Mouse (Mus musculus) kidney, postnatal 0 days (tissue): ENCODE measurements around the gene Keap1. TPM values are rescaled to one million over a fixed set of nuclear protein-coding genes. Genes with fewer than 3 reads are reported as not detected.
"Not testable (repeated sequence)": the region's sequence is repeated elsewhere in the genome, so short reads cannot be mapped to it uniquely, and the experiment has no call there.

ENCODE experiments used
- ATAC-seq: fragments of 200-750 bp; cut with Nextera tagmentation; replicated peaks from 2 replicates; pipeline ENCODE4 v1.8.0; 2017; ENCODE audit warnings: low read depth, moderate number of reproducible peaks, moderate TSS enrichment, moderate library complexity; ENCODE audit not compliant: low FRiP score
- DNase-seq: peaks from one replicate; pipeline ENCODE4 v3.0.0-alpha.2; 2016; ENCODE audit warnings: low spot score
- H3K27ac ChIP-seq: fragments of 300-500 bp; sonication (generic); 2 replicates; pipeline ENCODE4 v1.5.1; 2014; ENCODE audit warnings: mild to moderate bottlenecking
- H3K27me3 ChIP-seq: fragments of 300-500 bp; sonication (generic); 2 replicates; pipeline ENCODE4 v1.6.1; 2014; ENCODE audit warnings: low read length, mixed read lengths; ENCODE audit not compliant: insufficient read depth
- H3K36me3 ChIP-seq: fragments of 300-500 bp; sonication (generic); 2 replicates; pipeline ENCODE4 v1.6.1; 2014; ENCODE audit warnings: low read length, mixed read lengths; ENCODE audit not compliant: insufficient read depth
- H3K4me1 ChIP-seq: fragments of 300-500 bp; sonication (generic); replicated peaks from 2 replicates; pipeline ENCODE4 v1.6.1; 2014; ENCODE audit warnings: antibody characterized with exemption, low read length, mixed read lengths; ENCODE audit not compliant: insufficient read depth
- H3K4me2 ChIP-seq: fragments of 300-500 bp; sonication (generic); 2 replicates; pipeline ENCODE4 v1.6.1; 2014; ENCODE audit warnings: mild to moderate bottlenecking, low read length, moderate library complexity, mixed read lengths
- H3K4me3 ChIP-seq: fragments of 300-500 bp; sonication (generic); replicated peaks from 2 replicates; pipeline ENCODE4 v1.5.1; 2014; ENCODE audit warnings: low read depth, low read length
- H3K9ac ChIP-seq: fragments of 300-500 bp; sonication (generic); 2 replicates; pipeline ENCODE4 v1.6.1; 2014; ENCODE audit warnings: low read depth, low read length
- H3K9me3 ChIP-seq: fragments of 300-500 bp; sonication (generic); replicated peaks from 2 replicates; pipeline ENCODE4 v1.6.1; 2016; ENCODE audit warnings: low read length, inconsistent platforms, mixed read lengths
- CTCF ChIP-seq: IDR thresholded peaks from 2 replicates; pipeline ENCODE4 v1.5.1; 2016; ENCODE audit warnings: antibody characterized with exemption, low read depth, mild to moderate bottlenecking, moderate library complexity
- WGBS: fragments of 180-500 bp; shearing (Covaris S2); extraction: QIAGEN DNeasy Blood & Tissue Kit; methylation state at CpG from one replicate; pipeline ENCODE4 v1.1.7; 2014; 5-methylcytosine and 5-hydroxymethylcytosine counted together
- polyA plus RNA-seq: library from polyadenylated mRNA; unstranded; fragments of >200 nt; fragmentation: Nextera tagmentation; extraction: Ambion mirVana; gene quantifications from 2 replicates; pipeline ENCODE4 v1.2.1, GENCODE M21; 2015

Keap1 gene
- polyA plus RNA-seq, 1 experiment from 2014 or later: 49.3 TPM

- H3K4me1 ChIP-seq, H3K9ac ChIP-seq, DNase-seq, ATAC-seq, H3K4me2 ChIP-seq, H3K27me3 ChIP-seq, H3K27ac ChIP-seq, H3K9me3 ChIP-seq, H3K4me3 ChIP-seq, H3K36me3 ChIP-seq: not testable (repeated sequence)
- TF ChIP-seq CTCF: peak; percentile 25; the same call in 1 of the 2 replicates
- WGBS: 41% methylated on average over 7 of the region's 7 CpGs
Observed at GRCm38 (mm10) chr9:21195736-21196505, 43.2 kb downstream of the Keap1 start.

- no peak overlapping the region for H3K4me2 ChIP-seq
- no peak for ATAC-seq
- 0 out of 2 replicates have a peak, but pooled peaks cover 9% of the 10 kb centered on the region for H3K4me1 ChIP-seq
- no peaks in the 10 kb centered on the region for H3K9me3 ChIP-seq
- TF ChIP-seq CTCF: no peak
- WGBS: 90% methylated on average over 4 of the region's 4 CpGs
- DNase-seq: no peak
- no peaks in the 10 kb centered on the region for H3K36me3 ChIP-seq
- no peak overlapping the region for H3K4me3 ChIP-seq
- no peak overlapping the region for H3K9ac ChIP-seq
- H3K27ac ChIP-seq: no peak overlapping the region
- no peaks in the 10 kb centered on the region for H3K27me3 ChIP-seq
Observed at GRCm38 (mm10) chr9:21194787-21195493, 44.2 kb downstream of the Keap1 start.

- Histone ChIP-seq H3K36me3 (no peaks in the 10 kb centered on the region), H3K9me3 (no peaks in the 10 kb centered on the region), H3K27ac (no peak overlapping the region), H3K4me1 (0 out of 2 replicates have a peak, but pooled peaks cover 9% of the 10 kb centered on the region), H3K4me3 (no peak overlapping the region), H3K4me2 (no peak overlapping the region), H3K9ac (no peak overlapping the region), H3K27me3 (no peaks in the 10 kb centered on the region)
- no peak for DNase-seq
- WGBS: 71% methylated on average over 3 of the region's 3 CpGs
- TF ChIP-seq CTCF: no peak
- no peak for ATAC-seq
Observed at GRCm38 (mm10) chr9:21193786-21194185, 45.4 kb downstream of the Keap1 start.

GRCm38 (mm10) chr9:21190670-21191069, 48.5 kb downstream of the Keap1 start:
- no peak for TF ChIP-seq CTCF

GRCm38 (mm10) chr9:21189905-21190304, 49.3 kb downstream of the Keap1 start:
- no peaks in the 10 kb centered on the region for H3K36me3 ChIP-seq
- no peak overlapping the region for H3K9ac ChIP-seq
- no peak overlapping the region for H3K27ac ChIP-seq
- DNase-seq (no peak), ATAC-seq (no peak)
- WGBS: 52% methylated on average over 7 of the region's 7 CpGs
- 0 out of 2 replicates have a peak, but pooled peaks cover 3% of the 10 kb centered on the region for H3K4me1 ChIP-seq
- H3K4me2 ChIP-seq: no peak overlapping the region
- TF ChIP-seq CTCF: peak; percentile 48; the same call in 1 of the 2 replicates
- H3K4me3 ChIP-seq: no peak overlapping the region
- no peaks in the 10 kb centered on the region for H3K9me3 ChIP-seq
- H3K27me3 ChIP-seq: no peaks in the 10 kb centered on the region

More at GRCm38 (mm10) chr9:21190670-21191069, 48.5 kb downstream of the Keap1 start:
- no peak overlapping the region for H3K4me3 ChIP-seq
- H3K27ac ChIP-seq: no peak overlapping the region
- no peak for DNase-seq
- H3K4me2 ChIP-seq: no peak overlapping the region
- H3K9ac ChIP-seq: no peak overlapping the region
- 67% methylated on average over 3 of the region's 3 CpGs for WGBS
- H3K4me1 ChIP-seq: 0 out of 2 replicates have a peak, but pooled peaks cover 3% of the 10 kb centered on the region
- H3K9me3 ChIP-seq: no peaks in the 10 kb centered on the region
- ATAC-seq: no peak
- no peaks in the 10 kb centered on the region for H3K27me3 ChIP-seq
- H3K36me3 ChIP-seq: no peaks in the 10 kb centered on the region

GRCm38 (mm10) chr9:21185436-21185835, 53.7 kb downstream of the Keap1 start:
- Histone ChIP-seq H3K27ac (no peak overlapping the region), H3K9me3 (no peaks in the 10 kb centered on the region), H3K36me3 (no peaks in the 10 kb centered on the region), H3K9ac (no peak overlapping the region), H3K4me1 (peaks cover 9% of the 10 kb centered on the region; the same call in 1 of the 2 replicates), H3K4me2 (no peak overlapping the region), H3K27me3 (no peaks in the 10 kb centered on the region), H3K4me3 (no peak overlapping the region)
- ATAC-seq (no peak), DNase-seq (no peak)
- no peak for TF ChIP-seq CTCF
- WGBS: 89% methylated on average over 5 of the region's 5 CpGs
